Mouse (Mus musculus): Measurements from ENCODE around the gene Triml1. TPM values are rescaled to one million over a fixed set of nuclear protein-coding genes. Genes with fewer than 3 reads are reported as not detected.
A peak's percentile ranks its signal among the peaks of the same experiment; 100 is the strongest.

Gene Triml1
- total RNA-seq (2021): not detected
- long read RNA-seq, experiment 1: 0 reads
- long read RNA-seq, experiment 2: 0 reads

DNA sequence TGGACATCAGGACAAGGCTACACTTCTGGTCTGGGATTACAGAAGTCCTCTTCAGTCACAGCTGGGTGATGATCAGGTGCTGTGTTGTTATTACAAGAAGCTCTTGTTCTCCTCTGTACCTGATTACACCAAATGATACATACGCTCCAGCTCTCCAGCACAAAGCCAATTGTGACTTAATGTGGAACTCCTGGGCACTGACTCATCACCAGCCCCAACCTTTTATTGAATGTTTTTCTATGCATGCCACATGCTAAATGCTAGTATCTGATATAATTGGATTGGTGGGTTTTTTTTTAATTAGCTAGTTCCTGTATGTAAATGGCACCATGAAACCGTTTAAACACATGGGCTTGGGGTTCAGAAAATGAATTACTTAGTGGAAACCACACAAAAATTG lies at the start of gene Triml1:
Triml1 (minus strand) TSS at position 101 of the 400 bp plus-strand sequence.
- DNase-seq (ENCODE audit: low spot score in 2 of 2): no peak

DNA sequence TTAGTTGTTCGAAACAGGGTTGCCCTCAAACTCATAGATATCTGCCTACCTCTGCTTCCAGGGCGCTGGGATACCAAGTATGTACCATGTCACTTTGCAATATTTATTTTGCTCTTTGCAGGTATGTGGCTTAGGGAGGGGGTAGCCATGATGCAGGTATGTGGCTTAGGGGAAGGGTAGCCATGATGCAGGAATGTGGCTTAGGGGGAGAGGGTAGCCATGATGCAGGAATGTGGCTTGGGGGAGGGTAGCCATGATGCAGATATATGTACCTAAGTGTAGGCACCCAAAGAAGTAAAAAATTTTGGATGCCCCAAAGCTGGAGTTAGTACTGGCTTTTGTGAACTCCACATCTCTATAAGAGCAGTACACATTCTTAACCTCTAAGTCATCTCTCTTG lies 41.0 kb upstream of the Triml1 start:
- DNase-seq (ENCODE audit: low spot score in 2 of 2): no peak

DNA sequence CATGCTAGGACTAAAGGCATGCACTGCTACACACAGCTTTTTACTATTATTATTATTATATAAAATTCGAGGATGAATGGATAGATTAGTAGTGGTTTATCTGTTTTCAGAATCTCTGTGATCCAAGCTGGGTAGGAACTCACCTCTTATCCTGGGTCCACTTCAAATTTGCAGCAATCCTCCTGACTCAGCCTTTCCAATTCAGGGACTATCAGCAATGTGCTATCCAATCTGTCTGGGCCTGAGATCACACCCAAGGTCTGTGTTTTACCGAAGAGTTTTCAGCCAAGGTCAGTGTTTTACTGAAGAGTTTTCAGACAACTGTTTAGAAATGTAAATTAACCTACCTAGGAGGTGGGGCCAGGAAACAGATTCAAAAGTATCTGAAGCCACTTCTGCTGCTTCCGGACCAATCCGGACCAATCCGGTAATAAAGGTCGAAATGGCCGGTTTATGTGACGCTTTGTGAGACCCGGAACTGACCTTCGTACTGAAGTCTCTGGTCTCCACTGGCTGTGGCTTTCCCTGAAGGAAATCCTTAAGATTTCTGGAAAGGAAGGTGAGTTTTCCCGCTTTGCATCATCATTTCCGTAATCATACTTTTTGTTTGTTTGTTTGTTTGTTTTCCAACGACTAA lies 38.9 kb upstream of the Triml1 start, which contains the start of gene Triml2:
Triml2 (plus strand) TSS at position 488 of the 637 bp plus-strand sequence.
- DNase-seq (ENCODE audit: low spot score in 2 of 2): no peak

DNA sequence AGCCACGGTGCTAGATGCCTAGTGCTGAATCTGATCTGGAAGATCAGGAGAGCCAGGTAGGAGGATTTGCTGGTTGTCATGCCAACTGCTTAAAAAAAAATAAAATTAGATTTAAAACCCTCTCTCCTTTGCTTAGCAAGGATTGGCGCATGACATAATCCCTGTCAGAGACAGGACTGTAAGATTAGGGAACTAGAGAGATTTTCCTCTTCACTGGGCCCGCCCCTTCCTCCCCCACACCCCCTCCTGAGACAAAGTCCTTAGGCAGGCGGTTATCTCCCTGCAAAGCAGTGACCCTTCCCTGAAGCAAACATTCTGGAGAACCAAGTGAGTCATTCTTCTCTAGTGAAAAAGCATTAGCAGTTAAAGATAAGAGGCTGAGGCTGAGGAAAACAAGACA lies 37.9 kb upstream of the Triml1 start:
- no peak for DNase-seq (ENCODE audit: low spot score in 2 of 2)

DNA sequence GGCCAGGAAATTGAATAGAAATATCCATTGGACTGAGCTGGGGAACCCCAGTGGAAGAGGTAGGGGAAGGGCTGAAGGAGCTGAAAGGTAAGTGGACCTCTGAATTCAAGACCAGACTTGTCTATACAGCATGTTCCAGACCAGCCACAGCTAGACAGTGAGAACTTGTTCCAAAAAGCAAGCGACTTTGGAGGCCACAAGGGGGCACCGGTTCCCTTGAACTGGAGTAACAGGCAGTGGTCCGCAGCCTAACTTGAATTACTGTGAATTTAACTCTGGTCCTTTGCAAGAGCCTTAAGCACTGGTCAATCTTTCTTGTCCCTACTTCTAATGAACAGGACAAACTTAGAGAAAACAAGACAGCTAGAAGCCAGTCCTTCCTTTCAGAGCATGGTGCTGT lies 37.0 kb upstream of the Triml1 start:
- no peak for DNase-seq (ENCODE audit: low spot score in 2 of 2)

DNA sequence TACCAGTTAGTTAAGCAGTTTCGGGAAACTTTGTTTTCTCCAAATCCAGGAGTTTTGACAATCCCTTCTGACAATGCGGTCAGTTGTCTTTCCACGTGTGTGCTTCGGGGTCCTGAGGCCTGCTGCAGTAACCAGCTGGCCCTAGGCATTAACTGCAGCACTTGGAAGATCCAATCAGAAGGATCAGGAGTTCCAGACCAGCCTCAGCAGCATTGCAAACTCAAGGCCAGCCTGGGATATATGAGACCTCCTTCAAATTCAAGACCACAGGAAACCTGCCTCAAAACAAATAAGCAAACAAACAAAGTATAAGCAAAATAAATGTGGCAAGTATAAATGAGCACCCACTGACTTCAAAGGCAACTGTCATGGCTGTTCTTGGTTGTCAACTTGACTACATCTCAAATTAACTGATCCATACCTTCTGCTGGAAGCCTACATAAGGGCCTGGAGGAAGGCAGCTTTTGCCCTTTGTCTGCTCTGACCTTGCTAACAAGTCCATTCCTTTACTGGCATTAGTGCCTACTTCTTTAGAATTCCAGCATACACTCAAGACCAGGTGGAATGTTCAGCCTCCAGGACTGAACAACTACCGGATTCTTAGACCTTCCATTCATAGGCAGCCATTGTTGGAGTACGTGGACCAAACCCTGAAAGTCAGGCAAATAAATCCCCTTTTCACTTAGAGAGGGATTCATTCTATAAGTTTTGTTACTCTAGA lies 35.6 kb upstream of the Triml1 start:
- DNase-seq (ENCODE audit: low spot score in 2 of 2): no peak

DNA sequence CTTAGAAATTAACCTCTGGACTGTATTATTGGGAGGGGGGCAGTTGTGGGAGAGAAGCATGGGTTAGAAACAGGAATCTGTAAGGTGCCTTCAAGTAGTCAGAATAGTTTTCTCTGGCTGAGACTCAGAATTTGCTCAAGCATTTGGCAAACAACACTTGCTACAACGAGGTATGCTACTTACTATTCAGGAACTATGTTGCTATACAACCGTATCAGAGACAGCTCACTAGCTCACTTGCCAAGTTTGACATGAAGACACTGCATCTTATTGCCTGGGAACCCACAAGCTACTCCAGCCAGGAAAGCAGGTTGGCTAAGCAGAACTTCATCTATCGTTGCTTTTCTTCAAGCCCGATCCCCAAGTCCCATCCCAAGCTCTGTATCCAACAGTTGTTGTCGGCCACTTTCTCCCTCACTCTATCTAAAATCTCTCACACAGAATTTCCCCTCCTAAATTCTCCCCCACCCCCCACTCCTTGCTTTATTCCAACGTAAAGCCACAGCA lies 28.0 kb upstream of the Triml1 start:
- DNase-seq (ENCODE audit: low spot score in 2 of 2): no peak

DNA sequence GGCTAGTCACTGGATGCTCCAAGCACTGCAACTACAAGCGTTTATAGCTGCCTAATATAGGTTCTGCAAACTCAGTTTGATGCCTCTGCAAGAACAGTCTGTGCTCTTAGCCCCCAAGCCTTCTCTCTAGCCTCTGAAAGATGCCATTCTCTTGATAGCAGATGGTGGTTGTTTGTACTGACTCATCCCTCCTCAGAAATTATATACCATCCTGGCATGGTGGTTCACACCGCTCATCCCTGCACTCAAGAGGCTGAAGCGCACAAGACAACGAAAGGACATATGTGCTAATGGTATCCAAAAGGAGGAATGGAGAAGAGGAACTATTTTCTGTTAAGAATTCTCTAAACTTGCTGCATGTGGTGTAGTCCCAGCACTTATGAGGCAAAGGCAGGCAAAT lies 26.8 kb upstream of the Triml1 start:
- no peak for DNase-seq (ENCODE audit: low spot score in 2 of 2)

DNA sequence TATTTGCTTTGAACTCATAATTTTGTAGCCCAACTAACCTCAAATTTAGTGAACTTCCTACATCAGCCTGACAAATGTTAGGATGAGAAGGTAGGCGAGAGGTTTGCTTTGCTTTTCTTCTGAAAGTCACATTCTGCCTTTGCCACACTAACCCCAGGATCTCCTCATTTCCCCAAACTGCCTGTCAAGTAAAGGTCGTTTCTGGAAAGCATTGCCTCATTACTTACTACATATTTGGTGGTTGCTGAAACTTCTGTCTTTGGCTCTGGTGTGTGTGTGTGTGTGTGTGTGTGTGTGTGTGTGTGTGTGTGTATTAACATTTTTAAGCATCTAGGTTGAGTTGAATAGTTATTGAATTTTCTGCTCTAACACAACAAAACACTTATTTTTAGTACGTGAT lies 23.2 kb upstream of the Triml1 start:
- DNase-seq (ENCODE audit: low spot score in 2 of 2): no peak

DNA sequence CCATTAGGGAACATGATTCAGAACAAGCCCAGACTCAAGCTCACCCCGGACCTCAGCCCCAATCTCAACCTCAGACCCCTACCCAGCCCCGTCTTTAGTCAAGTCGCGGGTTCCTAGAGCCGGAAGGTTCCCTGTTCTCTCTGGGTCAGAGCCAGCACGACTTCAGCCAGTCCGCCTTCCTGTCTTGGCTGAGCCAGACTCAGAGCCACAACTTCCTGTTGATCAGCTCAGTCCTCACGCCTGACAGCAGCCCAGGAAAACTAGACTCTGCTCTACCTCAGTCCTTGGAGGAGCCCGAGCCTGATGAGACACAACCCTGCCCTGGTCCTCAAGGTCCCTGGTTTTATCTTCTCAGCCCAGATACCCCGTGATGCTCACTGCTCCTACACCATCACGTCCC lies 22.0 kb upstream of the Triml1 start:
- DNase-seq (ENCODE audit: low spot score in 2 of 2): no peak

DNA sequence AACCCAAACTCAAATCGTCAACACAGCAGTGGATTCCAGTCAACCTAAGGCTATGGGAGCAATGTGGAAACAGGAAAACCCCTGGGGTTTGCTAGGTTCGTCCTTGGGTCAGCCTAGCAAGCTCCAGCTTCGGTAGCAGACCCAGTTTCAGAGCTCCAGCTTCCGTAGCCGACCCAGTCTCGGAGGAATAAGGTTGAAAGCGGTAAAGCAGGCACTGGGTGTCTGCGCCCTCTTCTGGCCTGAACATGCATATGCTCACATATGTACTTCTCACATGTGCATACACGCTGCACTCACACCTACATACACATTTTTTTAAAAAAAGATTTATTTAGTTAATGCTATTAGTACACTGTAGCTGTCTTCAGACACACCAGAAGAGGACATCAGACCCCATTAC lies 8.0 kb upstream of the Triml1 start:
- DNase-seq (ENCODE audit: low spot score in 2 of 2): no peak

DNA sequence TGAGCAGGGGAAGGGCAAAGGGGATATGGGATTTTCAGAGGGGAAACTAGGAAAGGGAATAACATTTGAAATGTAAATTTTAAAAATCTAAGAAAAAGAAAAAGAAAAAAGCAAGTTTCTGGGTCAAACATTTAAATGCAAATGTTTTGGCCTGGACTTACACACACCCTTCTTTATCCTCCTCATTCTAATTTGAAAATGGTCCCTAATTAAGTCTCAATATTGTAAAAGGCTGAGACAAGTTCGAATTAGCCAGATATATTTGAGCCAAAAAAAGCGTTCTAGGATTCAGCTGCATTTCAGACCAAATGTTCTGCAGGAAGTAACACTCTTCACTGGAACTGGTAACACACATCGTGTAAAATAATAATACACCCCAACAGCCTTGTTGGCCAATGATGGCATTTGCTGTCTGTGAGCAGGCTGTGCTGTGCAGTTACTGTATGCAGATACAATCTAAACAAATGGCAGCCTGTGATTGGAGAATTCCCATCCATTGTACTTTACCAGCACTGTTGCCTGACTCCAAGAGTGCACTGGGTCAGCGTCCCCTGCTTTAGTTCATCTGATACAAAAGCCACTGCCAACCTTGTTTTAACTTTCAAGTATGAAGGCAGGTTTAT lies 30.0 kb downstream of the Triml1 start:
- peak in 1 of 2 experiments; percentile 31 for DNase-seq (ENCODE audit: low spot score in 2 of 2)

Other genes with a start within 250 kb of the Triml1 start
- not detected for gene Triml2, start 39.1 kb upstream of the Triml1 start, total RNA-seq (2021)
- gene Zfp42, start 165.5 kb upstream of the Triml1 start, total RNA-seq (2021): not detected